Mouse (Mus musculus): ENCODE results near the gene Elf1.
"Not testable (repeated sequence)": the region's sequence is repeated elsewhere in the genome, so short reads cannot be mapped to it uniquely, and the experiment has no call there.

Elf1 gene

DNA sequence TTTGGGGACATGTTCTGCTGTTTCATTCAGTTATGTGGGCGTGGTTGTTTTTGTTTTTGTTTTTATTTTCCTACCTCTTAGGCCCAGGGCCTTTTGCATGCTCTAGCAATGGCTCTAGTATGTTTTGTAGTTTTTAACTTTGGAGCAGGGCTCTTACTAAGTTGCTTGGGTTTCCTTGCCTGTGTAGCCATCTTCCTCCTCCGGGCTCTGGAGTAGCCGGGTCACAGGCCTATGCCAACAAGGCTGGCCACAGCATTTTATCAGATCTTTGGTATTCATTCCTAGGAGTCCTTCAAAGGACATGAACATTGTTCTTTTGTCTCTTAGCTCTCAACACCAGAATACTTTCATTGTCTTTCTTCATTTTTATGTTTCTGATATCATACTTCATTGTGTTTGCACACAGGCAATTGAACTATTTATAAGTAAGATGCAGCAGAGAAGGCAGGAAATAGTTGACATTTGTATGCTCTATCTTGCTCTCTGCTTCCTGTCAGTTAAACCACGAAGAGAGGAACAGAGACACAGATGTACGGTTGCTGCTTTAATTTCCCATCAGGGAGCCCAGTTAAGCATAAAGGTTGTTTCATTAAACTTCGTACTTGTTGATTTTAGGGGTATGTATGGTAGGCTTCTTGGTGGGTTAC lies 40.6 kb downstream of the Elf1 start:
- no peak for DNase-seq (ENCODE audit: low spot score)

DNA sequence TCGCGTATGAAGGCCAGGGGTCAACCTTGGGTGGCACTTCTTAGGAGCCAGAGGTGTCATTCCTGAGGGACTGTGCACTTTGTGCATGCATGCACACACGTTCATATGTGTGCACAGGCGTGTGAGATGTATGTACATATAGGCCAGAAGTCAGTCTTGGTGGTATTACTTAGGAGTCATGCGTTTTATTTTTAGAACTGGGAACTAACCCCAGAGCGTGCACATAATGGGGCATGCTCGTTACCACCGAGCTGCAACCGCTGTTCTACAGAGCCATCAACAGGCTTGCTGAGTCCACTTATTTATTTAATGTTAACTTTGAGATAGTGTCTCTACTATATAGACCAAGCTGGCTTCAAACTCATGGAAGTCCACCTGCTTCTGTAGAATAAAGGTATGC lies 41.4 kb downstream of the Elf1 start:
- no peak for DNase-seq (ENCODE audit: low spot score)

DNA sequence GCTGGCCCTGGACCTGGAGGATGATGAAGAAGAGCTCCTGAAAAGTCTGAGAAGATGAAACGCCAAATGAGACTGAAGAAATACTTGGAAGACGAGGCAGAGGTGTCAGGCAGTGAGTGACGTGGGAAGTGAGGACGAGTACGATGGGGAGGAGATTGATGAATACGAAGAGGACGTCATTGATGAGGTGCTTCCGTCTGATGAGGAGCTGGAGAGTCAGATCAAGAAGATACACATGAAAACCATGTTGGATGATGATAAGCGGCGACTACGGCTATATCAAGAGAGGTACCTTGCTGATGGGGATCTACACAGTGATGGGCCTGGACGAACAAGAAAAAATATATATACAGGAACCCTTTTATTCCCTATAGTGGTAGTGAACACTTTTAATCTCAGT lies 45.1 kb downstream of the Elf1 start:
- not testable (repeated sequence) for DNase-seq (ENCODE audit: low spot score)

DNA sequence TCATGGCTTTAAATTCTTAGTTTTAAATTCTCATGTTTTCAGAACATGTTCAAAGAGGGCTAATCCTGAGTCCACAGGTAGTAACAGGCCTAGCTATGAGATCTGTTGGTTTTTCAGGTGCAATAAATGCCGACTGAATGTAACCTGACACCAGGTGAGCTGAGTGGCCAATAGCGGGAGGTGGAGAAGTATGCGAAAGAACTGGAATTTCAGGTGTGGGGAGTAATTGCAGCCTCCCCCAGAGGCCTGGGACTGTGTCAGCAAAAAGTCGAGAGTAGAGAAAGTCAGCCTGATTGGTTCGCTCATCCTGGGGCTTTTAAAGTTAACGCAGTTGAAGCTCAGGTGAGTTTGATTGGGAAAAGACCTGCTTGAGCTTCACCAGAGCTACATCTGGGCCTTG lies 46.7 kb downstream of the Elf1 start:
- DNase-seq (ENCODE audit: low spot score): peak; percentile 22

DNA sequence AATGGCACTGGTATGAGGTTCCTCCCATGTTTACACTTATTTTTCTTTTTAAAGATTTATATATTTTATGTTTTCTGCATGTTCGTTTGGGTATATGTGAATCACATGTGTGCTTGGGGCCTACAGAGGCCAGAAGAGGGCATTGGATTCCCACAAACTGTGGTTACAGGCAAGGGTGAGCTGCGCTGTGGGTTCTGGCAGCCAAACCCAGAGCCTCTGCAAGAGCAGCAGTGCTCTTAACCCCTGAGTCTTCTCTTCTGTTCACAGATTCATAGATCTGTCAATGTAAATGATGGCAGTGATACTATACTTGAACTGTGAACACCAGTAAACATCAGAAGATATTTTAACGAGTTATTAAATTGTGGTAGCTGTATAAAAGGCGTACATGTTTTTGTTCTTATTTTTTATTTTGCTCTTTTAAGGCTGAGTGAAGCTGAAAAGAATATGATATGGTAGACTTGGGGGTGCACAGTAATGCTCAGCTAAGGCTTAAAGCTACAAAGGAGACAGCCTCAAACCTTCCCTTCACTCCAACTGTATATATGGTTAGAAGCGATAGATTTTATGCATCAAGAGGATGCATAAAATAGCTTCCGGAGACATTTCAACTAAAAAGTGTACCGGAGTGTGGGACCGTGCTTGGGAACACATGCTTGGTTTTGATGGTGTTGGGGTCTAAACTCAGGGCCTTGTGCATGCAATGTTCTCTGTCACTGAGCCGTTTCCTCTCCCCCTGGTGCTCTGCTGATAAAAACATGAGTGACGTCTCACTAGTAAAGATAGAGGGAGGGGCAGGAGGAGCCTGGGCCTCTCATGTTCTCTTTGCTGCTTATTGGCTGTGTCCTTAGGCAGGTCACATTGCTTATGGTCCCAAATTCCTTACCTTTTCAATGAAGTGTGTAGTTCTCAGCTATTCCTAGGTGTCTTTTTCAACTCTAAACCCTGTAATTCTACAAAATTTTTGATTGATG lies 48.9 kb downstream of the Elf1 start:
- DNase-seq (ENCODE audit: low spot score): no peak

- DNase-seq (ENCODE audit: low spot score): no peak
These were observed 49.8 kb downstream of the Elf1 start for GRCm38 (mm10) chr14:79530761-79531160.

DNA sequence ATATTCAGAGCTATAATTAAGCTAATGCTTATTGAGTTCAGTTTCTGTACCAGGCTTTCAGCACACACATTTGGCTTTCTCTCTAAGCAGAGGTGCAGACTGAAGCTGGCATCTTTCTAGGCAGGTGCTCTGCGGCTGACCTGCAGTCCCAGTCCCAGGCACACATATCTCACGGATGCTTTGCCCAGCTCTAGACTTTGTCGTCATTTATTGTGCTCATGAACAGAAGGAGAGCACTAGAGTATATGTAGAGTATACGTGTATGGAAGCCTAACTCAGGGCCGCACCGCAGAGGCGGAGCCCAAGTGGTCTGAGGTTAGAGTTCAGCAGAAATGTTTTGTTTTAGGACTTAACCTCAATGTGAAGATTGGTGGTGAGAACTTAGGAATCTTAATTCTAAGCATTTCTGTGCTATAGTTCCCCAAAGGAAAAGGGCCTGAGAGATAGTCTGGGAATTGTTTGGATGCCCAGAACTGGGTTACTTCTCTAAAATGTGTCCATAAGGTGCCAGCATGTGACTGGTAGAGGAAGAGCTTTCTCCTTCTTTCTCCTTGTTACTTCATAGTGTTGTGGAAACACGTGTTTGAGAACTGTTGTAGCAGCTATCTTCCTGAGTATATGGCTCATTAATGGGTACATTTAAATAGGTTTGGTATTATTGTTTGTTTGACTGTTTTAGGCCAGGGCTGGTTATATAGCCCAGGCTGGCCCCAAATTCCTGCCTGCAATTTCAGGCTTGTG lies 51.2 kb downstream of the Elf1 start:
- DNase-seq (ENCODE audit: low spot score): no peak

- DNase-seq (ENCODE audit: low spot score): no peak
These were observed 52.4 kb downstream of the Elf1 start for GRCm38 (mm10) chr14:79533350-79533749.

- DNase-seq (ENCODE audit: low spot score): no peak
These were observed 53.2 kb downstream of the Elf1 start for GRCm38 (mm10) chr14:79534206-79534605.

- not testable (repeated sequence) for DNase-seq (ENCODE audit: low spot score)
These were observed 53.7 kb downstream of the Elf1 start for GRCm38 (mm10) chr14:79534656-79535055.

DNA sequence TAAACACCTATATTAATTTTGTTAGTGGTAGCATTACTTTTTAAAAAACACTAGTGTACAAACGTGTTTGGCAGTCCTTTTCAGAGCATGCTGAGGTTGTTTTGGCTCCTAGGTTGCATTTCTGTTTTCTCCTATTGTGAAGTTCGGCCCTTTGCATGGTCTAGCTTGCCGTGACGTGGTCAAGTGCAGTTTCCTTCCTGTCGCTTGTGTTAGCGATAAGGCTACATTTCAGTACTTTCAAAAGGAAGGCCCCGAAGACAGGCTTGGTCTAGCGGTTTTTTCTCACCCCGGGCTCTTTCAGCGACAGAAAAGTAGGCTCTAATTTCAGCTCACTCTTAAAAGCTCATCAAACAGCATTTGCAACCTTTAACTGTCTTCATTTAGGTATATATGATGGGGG lies 54.3 kb downstream of the Elf1 start:
- DNase-seq (ENCODE audit: low spot score): peak; percentile 10

- DNase-seq (ENCODE audit: low spot score): no peak
These were observed 55.0 kb downstream of the Elf1 start for GRCm38 (mm10) chr14:79536011-79536410.

- DNase-seq (ENCODE audit: low spot score): no peak
These were observed 55.8 kb downstream of the Elf1 start for GRCm38 (mm10) chr14:79536837-79537236.

DNA sequence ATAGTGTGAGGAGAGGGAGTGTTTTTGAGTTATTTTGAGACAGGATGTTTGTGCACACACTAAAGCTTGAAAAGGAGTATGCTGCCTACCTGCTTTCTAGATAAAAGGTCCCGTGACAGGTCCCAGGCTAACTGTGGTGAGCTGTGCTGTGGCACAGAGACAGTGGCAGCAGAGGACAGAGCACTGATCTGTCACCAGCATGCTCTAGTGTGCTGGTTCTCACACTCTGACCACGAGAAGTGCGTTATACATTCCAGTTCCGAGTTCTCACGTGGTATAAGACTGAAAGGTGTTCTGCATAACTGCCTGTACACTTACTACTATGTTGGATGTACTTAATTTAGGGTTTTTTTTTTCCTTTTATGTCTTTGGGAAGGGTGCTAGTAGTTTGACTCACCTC lies 56.5 kb downstream of the Elf1 start:
- DNase-seq (ENCODE audit: low spot score): no peak

DNA sequence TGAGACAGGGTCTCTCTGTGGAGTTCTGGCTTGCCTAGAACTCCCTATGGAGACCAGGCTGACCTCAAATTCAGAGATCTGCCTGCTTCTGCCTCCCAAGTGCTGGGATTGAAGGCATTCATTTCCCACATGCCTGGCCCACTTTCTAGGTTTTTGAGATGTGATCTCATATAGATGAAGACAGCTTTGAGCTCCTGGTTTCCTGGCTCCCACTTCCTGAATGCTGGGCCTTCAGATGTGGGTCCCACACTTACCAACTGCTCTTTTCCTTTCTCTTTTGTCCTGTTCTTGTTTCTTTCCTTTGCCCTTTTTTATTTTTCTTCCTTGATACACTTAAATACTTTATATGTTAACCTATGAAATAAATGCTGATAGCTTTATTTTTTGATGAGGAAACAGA lies 56.9 kb downstream of the Elf1 start:
- DNase-seq (ENCODE audit: low spot score): no peak

DNA sequence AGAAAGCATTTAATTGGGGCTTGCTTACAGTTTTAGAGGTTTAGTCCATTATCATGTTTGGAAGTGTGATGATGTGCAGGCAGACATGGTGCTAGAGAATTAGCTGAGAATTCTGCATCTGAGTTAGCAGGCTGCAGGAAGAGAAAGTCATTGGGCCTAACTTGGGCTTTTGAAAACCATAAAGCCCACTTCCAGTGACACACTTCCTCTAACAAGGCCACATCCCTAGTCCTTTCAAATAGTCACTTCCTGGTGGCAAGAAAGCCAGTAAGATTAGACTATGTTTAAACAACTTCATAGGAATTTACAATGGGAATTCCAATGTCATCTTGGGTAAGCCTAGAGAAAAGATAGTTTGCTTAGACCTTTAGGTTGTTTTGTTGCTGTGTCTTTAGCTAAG lies 60.6 kb downstream of the Elf1 start:
- DNase-seq (ENCODE audit: low spot score): no peak

GRCm38 (mm10) chr14:79549343-79549742 lies 68.3 kb downstream of the Elf1 start:
- no peak for DNase-seq (ENCODE audit: low spot score)

GRCm38 (mm10) chr14:79551929-79552328 lies 70.9 kb downstream of the Elf1 start:
- no peak for DNase-seq (ENCODE audit: low spot score)

DNA sequence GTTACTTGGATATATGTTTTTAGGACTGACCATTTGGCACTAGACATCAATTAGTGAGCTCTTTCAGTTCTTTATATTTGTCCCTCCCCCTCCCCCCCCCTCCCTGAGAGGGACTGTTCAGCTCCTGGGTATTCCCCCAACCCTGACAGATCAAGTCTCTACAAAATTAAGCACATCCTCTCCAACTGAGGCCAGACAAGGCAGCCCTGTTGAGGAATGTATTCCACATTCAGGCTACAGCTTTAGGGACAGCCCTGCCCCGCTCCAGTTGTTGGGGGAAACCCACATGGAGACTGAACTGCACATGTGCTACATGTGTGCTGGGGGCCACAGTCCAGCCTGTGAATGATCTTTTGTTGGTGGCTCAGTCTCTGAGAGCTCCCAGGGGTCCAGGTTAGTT lies 71.9 kb downstream of the Elf1 start:
- no peak for DNase-seq (ENCODE audit: low spot score)

- DNase-seq (ENCODE audit: low spot score): no peak
These were observed 76.8 kb downstream of the Elf1 start for GRCm38 (mm10) chr14:79557796-79558195.

- peak; percentile 72 for DNase-seq (ENCODE audit: low spot score)
These were observed 81.8 kb downstream of the Elf1 start for GRCm38 (mm10) chr14:79562745-79563144.

- DNase-seq (ENCODE audit: low spot score): peak; percentile 25
These were observed 83.8 kb downstream of the Elf1 start for GRCm38 (mm10) chr14:79564784-79565183.

All from embryo, embryonic 10.5 days (tissue).